Mouse (Mus musculus): Measurements from ENCODE around the gene Tuba1c.

DNA sequence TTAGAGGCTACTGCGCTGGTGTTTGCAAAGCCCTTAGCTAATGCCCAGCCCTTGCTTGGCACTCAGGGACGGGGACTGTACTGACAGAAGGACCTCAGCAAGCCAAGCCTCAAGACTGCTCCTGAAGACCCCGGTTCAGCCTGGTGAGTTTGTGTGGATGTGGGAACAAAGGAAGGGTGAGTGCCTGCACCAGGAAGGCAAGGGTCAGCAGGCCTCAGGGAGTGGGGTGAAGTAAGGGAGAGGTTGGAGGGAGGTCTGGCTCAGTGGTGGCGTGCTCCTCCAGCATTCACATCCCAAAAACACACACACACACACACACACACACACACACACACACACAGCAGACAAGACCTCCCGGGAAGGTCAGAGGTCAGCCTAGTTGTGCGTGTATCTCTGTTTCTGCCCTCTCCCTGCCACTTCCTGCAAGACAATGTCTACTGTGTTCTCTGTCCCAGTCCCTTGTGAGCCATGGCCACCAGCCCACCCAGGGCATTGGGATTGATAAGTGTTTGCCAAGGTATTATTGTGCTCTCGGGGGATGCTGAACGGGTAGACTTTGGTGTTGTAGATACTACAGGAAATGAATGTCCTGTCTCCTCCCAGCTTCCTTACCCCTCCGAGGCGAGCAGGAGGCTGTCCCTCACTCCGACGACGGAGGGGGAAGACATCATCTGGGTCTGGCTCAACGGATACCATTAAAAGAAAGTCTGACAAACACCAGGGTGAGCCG, 48.7 kb downstream of the Tuba1c start:
- no peak for TF ChIP-seq MAFK (IDR thresholded peaks at IDR 0.05; ENCODE audit: insufficient read depth, low read depth, low read length)
- no peak for TF ChIP-seq ZC3H11A (IDR thresholded peaks at IDR 0.05; ENCODE audit: borderline replicate concordance, low read depth, low read length)

Measured in ES-E14 (cell line).